Mouse (Mus musculus): ENCODE measurements around the gene Txndc17. TPM values are rescaled to one million over a fixed set of nuclear protein-coding genes. Genes with fewer than 3 reads are reported as not detected.

Gene Txndc17
- polyA plus RNA-seq (2014; fragmentation: Illumina TruSeq; extraction: RNeasy Lipid Tissue Mini Kit (QIAGEN cat#74804); ENCODE audit: low read depth, low replicate concordance), result 150 TPM

GRCm38 (mm10) chr11:72207204-72207833 is at the start of gene Txndc17, which contains the start of gene 4933427D14Rik:
TSS of gene Txndc17 (plus strand) at chr11:72207547.
TSS of gene 4933427D14Rik (minus strand) at chr11:72207459.

GRCm38 (mm10) chr11:72206341-72207203 is 775 bp upstream of the Txndc17 start, which contains the start of gene Gm43951:
TSS of gene Gm43951 (minus strand) at chr11:72206840.

GRCm38 (mm10) chr11:72215410-72215797 is 8.1 kb downstream of the Txndc17 start, which contains the start of gene Med31:
TSS of gene Med31 (minus strand) at chr11:72215592.

Other genes starting within 250 kb of the Txndc17 start
- gene Aipl1, start 170.0 kb upstream of the Txndc17 start, polyA plus RNA-seq (2014; fragmentation: Illumina TruSeq; extraction: RNeasy Lipid Tissue Mini Kit (QIAGEN cat#74804); ENCODE audit: low read depth, low replicate concordance), result not detected
- 0.41 TPM for gene Pimreg, start 165.5 kb upstream of the Txndc17 start, polyA plus RNA-seq (2014; fragmentation: Illumina TruSeq; extraction: RNeasy Lipid Tissue Mini Kit (QIAGEN cat#74804); ENCODE audit: low read depth, low replicate concordance)
- 0.35 TPM for gene Pitpnm3, start 71.8 kb upstream of the Txndc17 start, polyA plus RNA-seq (2014; fragmentation: Illumina TruSeq; extraction: RNeasy Lipid Tissue Mini Kit (QIAGEN cat#74804); ENCODE audit: low read depth, low replicate concordance)
- gene Gm43951, start 707 bp upstream of the Txndc17 start, polyA plus RNA-seq (2014; fragmentation: Illumina TruSeq; extraction: RNeasy Lipid Tissue Mini Kit (QIAGEN cat#74804); ENCODE audit: low read depth, low replicate concordance), result not detected
- 6.8 TPM for gene 4933427D14Rik, start 88 bp upstream of the Txndc17 start, polyA plus RNA-seq (2014; fragmentation: Illumina TruSeq; extraction: RNeasy Lipid Tissue Mini Kit (QIAGEN cat#74804); ENCODE audit: low read depth, low replicate concordance)
- gene Med31, start 8.0 kb downstream of the Txndc17 start, polyA plus RNA-seq (2014; fragmentation: Illumina TruSeq; extraction: RNeasy Lipid Tissue Mini Kit (QIAGEN cat#74804); ENCODE audit: low read depth, low replicate concordance), result 8.9 TPM
- gene Slc13a5, start 59.7 kb downstream of the Txndc17 start, polyA plus RNA-seq (2014; fragmentation: Illumina TruSeq; extraction: RNeasy Lipid Tissue Mini Kit (QIAGEN cat#74804); ENCODE audit: low read depth, low replicate concordance), result not detected
- 72.4 TPM for gene Xaf1, start 94.1 kb downstream of the Txndc17 start, polyA plus RNA-seq (2014; fragmentation: Illumina TruSeq; extraction: RNeasy Lipid Tissue Mini Kit (QIAGEN cat#74804); ENCODE audit: low read depth, low replicate concordance)
- not detected for gene Fbxo39, start 106.9 kb downstream of the Txndc17 start, polyA plus RNA-seq (2014; fragmentation: Illumina TruSeq; extraction: RNeasy Lipid Tissue Mini Kit (QIAGEN cat#74804); ENCODE audit: low read depth, low replicate concordance)
- gene Tekt1, start 154.9 kb downstream of the Txndc17 start, polyA plus RNA-seq (2014; fragmentation: Illumina TruSeq; extraction: RNeasy Lipid Tissue Mini Kit (QIAGEN cat#74804); ENCODE audit: low read depth, low replicate concordance), result not detected
- gene Smtnl2, start 204.2 kb downstream of the Txndc17 start, polyA plus RNA-seq (2014; fragmentation: Illumina TruSeq; extraction: RNeasy Lipid Tissue Mini Kit (QIAGEN cat#74804); ENCODE audit: low read depth, low replicate concordance), result 1.4 TPM
- not detected for gene Ggt6, start 228.0 kb downstream of the Txndc17 start, polyA plus RNA-seq (2014; fragmentation: Illumina TruSeq; extraction: RNeasy Lipid Tissue Mini Kit (QIAGEN cat#74804); ENCODE audit: low read depth, low replicate concordance)
- 34.3 TPM for gene Mybbp1a, start 233.8 kb downstream of the Txndc17 start, polyA plus RNA-seq (2014; fragmentation: Illumina TruSeq; extraction: RNeasy Lipid Tissue Mini Kit (QIAGEN cat#74804); ENCODE audit: low read depth, low replicate concordance)